Mouse (Mus musculus) small intestine, adult 2 months (tissue): ENCODE measurements around the gene Slc5a3.

Experiments
- CTCF ChIP-seq: fragments of 200-500 bp; IDR thresholded peaks from 2 replicates; pipeline ENCODE4 v1.5.1; 2012; ENCODE audit warnings: low read depth, mild to moderate bottlenecking, control low read depth, inconsistent platforms, low read length, moderate library complexity, mixed read lengths; ENCODE audit not compliant: insufficient replicate concordance, insufficient read length; ENCODE audit errors: extremely low read depth
- POLR2A ChIP-seq: fragments of 200-500 bp; IDR thresholded peaks from 2 replicates; pipeline ENCODE4 v1.6.1; 2012; ENCODE audit warnings: low read depth, mild to moderate bottlenecking, control low read depth, inconsistent platforms, low read length, moderate library complexity

DNA sequence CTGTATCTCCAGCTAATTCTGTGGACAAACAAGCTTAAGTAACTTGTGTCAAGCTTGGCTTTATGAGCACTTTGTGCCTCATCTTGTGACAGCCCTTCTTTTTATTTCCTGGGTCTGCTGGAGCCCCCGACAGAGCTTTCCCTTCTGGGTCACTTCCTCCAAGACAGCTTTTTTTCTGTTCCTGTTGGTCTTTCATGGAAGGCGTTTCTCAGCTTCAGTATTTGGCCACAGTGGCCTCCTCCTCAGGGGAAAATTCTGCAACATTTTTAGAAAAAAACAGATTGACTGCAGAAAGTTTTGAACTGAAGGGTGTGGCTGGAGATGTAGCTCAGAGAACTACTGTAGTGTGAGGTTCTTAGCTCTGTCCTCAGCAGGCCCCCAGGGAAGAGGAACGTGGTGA, 31.1 kb downstream of the Slc5a3 start:
- no peak for TF ChIP-seq POLR2A
- no peak for TF ChIP-seq CTCF
